Mouse (Mus musculus): ENCODE data around the gene Gal3st2c. TPM values are rescaled to one million over a fixed set of nuclear protein-coding genes. Genes with fewer than 3 reads are reported as not detected.
A peak's percentile ranks its signal among the peaks of the same experiment; 100 is the strongest.
"Not testable (repeated sequence)": the region's sequence is repeated elsewhere in the genome, so short reads cannot be mapped to it uniquely, and the experiment has no call there.

The Gal3st2c gene
- polyA plus RNA-seq, 1 experiment from 2014 or later, result 0.04 TPM

DNA sequence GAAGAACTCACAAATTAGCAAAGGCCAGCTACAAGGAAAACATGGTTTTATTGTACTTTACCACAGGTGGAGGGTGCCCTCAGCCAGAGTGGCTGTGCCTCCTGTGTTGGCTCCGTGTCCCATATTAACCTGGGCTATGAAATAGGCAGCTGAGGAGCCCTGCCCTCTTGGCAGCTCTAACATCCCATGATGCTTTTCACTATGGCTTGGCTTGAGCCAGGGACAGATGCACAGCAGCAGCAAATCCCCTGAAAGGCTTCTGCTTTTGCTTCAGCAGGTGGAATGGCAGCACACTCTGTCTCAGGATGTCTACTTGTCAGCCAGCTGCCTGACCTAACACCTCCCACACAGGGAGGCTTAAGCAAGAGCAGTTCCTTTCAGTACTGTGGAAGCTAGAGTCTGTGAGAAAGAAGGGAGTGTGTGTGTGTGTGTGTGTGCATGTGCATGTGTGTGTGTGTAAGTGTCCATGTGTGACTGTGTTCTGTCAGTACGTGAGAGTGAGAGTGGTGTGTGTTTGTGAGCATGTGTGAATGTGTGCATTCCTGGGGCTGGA, 15.7 kb downstream of the Gal3st2c start:
- not testable (repeated sequence) for H3K27me3 ChIP-seq (replicated peaks)

DNA sequence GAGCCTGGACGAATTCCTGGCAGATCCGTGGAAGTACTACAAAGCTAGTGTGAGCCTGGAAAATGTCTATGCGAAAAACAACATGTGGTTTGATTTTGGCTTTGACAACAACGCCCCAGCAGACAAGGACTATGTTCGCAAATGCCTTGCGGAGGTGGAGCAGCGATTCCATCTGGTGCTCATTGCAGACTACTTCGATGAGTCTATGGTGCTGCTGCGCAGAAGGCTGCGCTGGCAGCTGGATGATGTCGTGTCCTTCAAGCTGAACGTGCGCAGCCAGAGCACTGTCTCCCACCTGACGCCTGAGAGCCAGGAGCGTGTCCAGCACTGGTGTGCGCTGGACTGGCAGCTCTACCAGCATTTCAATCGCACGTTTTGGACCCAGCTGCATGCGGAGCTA, 18.5 kb downstream of the Gal3st2c start:
- WGBS, result 83% methylated on average over 16 of the region's 19 CpGs
- H3K36me3 ChIP-seq, result not testable (repeated sequence)

More for the DNA sequence above, 15.7 kb downstream of the Gal3st2c start:
- not testable (repeated sequence) for ATAC-seq; H3K9ac ChIP-seq; H3K4me3 ChIP-seq (replicated peaks); H3K27ac ChIP-seq; H3K9me3 ChIP-seq; H3K4me1 ChIP-seq (replicated peaks); H3K4me2 ChIP-seq (replicated peaks); H3K36me3 ChIP-seq
- WGBS, result 65% methylated on average over 2 of the region's 2 CpGs

DNA sequence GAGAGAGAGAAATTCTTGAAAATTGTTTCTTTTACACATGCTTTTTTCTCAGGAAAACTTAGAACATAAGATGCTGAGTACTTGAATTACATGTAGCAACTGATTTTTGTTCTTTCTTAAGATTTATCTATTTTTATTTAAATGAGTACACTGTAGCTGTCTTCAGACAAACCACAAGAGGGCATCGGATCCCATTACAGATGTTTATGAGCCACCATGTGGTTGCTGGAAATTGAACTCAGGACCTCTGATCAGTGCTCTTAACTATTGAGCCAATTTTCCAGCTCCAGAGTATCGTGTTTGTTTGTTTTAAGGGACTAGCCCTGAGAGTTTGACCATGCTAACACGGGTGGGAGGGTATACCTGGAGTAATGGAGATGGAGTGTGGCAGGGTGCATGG, 21.3 kb downstream of the Gal3st2c start:
- WGBS, result 68% methylated on average over 3 of the region's 3 CpGs
- Histone ChIP-seq H3K9me3 (no peaks in the 10 kb centered on the region), H3K27ac (no peak overlapping the region), H3K4me2 (replicated peaks) (no peak overlapping the region), H3K4me3 (replicated peaks) (no peak overlapping the region), H3K36me3 (no peaks in the 10 kb centered on the region), H3K9ac (no peak overlapping the region), H3K27me3 (replicated peaks) (no peaks in the 10 kb centered on the region), H3K4me1 (replicated peaks) (no peaks in the 10 kb centered on the region)
- ATAC-seq, result no peak

More for the DNA sequence above, 18.5 kb downstream of the Gal3st2c start:
- H3K27ac ChIP-seq; H3K27me3 ChIP-seq (replicated peaks); H3K4me3 ChIP-seq (replicated peaks); H3K9me3 ChIP-seq; H3K4me1 ChIP-seq (replicated peaks); H3K4me2 ChIP-seq (replicated peaks); H3K9ac ChIP-seq; ATAC-seq: not testable (repeated sequence)

DNA sequence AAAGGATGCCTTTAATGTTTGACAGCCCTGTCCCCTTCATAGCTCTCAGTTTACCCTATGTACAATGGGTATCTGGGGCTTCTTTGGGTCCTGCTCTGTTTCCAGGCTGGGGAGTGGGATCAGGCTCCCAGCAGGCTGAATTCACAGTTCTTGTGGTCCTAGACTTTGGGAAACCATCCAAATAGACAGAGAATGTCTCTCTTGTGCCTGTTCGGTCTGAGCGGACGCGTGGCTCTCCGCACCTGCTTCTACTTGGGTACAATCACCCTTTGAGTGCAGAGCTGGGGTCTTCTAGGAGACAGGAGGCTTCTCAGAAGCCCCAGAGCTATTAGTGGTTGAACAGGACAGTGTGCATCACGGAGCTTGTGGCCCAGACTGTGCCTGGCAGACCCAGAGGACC, 29.8 kb downstream of the Gal3st2c start, which contains the start of gene Neu4:
Neu4 (plus strand) TSS at position 301 of the 400 bp plus-strand sequence.
- Histone ChIP-seq H3K4me2 (replicated peaks) (no peak within 1 kb of the TSS), H3K9me3 (no peaks in the 10 kb centered on the region), H3K36me3 (no peaks in the 10 kb centered on the region), H3K9ac (no peak within 1 kb of the TSS), H3K4me1 (replicated peaks) (no peaks in the 10 kb centered on the region), H3K27me3 (replicated peaks) (no peaks in the 10 kb centered on the region), H3K27ac (no peak within 1 kb of the TSS), H3K4me3 (replicated peaks) (no peak within 1 kb of the TSS)
- no peak for ATAC-seq
- WGBS, result 82% methylated on average over 6 of the region's 6 CpGs

DNA sequence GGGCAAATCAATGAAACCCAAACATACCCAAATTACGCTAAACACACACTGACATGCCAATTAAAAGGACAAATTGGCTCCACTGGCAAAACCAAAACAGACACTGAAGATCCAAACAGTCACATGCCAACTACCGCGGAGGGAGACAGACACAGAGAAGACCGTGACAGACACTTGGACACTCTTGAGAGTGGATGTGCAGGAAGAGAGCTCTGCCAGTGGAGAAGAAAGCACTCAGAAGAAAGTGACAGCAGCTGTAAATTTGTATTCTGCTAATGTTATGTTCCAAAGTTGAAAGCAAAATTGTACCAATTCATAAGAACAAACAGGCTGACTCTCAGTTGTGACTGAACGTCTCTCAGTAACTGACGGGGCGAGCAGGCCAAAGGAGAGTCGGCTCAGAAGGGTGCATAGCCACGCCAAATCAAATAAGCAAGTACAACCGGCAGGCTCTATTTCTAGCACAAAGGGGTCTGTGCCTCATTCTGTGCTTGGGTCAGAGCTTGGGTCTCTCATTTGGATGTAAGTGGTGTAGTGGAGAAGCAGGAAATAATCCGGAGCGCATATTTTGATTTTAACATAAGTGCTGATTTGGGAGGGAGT, 37.3 kb downstream of the Gal3st2c start:
- WGBS, result 63% methylated on average over 12 of the region's 12 CpGs
- H3K36me3 ChIP-seq, result no peaks in the 10 kb centered on the region
- ATAC-seq, result no peak
- no peak overlapping the region for H3K4me3 ChIP-seq (replicated peaks)
- no peaks in the 10 kb centered on the region for H3K9me3 ChIP-seq
- H3K27ac ChIP-seq, result no peak overlapping the region
- H3K27me3 ChIP-seq (replicated peaks), result no peaks in the 10 kb centered on the region
- H3K4me1 ChIP-seq (replicated peaks), result no peaks in the 10 kb centered on the region
- H3K4me2 ChIP-seq (replicated peaks), result no peak overlapping the region
- no peak overlapping the region for H3K9ac ChIP-seq

DNA sequence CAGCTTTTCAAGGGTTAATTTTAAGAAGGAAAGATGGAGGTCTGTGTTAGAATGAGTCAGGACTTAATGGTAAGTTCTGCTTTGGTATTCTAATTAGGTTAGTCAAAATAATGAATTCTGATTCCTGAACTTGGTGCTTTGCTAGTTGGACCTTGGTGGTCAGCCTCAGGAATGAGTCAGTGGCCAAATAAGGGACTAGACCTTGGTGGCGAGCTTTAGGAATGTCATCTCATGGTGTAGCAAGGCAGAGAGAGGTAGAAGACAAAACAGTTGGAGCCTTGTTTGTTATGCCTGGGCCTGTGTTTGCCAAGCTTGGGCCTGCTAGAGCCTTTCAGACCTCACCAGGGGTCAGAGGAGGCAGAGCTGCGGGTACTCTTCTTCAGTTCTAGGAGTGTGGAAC, 38.4 kb downstream of the Gal3st2c start:
- Histone ChIP-seq H3K27me3 (replicated peaks) (no peaks in the 10 kb centered on the region), H3K4me3 (replicated peaks) (no peak overlapping the region), H3K4me2 (replicated peaks) (no peak overlapping the region), H3K27ac (no peak overlapping the region), H3K4me1 (replicated peaks) (no peaks in the 10 kb centered on the region), H3K9me3 (no peaks in the 10 kb centered on the region), H3K36me3 (no peaks in the 10 kb centered on the region), H3K9ac (no peak overlapping the region)
- WGBS, result 87% methylated on average over 2 of the region's 2 CpGs
- no peak for ATAC-seq

DNA sequence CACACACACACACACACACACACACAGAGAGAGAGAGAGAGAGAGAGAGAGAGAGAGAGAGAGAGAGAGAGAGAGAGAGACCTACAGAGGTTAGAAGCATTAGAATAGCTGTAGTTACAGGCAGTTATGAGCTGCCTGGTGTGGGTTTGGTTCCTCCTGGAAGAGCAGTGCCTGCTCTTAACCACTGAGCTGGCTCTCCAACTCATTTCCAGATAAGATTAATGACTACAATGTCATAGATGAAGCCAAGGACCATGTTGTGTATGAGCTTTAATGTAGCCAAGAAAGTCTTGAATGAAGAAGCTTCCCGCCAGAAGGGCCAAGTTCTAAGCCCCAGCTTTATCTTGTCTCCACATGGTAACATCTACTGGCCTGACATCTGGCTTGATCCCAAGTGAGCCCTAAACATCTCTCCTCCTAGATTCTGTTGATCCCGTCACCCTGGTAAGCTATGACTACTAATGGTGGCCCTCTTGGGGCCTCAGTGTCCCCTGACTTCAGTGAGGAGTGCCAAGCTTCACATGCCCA, 42.8 kb downstream of the Gal3st2c start:
- whole genome bisulfite sequencing, result 84% methylated on average over 2 of the region's 2 CpGs
- peaks cover 4% of the 10 kb centered on the region; the same call in 1 of the 2 replicates for H3K4me1 ChIP-seq (replicated peaks)
- no peak overlapping the region for H3K27ac ChIP-seq
- H3K4me3 ChIP-seq (replicated peaks), result no peak overlapping the region
- no peaks in the 10 kb centered on the region for H3K36me3 ChIP-seq
- no peak overlapping the region for H3K4me2 ChIP-seq (replicated peaks)
- H3K9me3 ChIP-seq, result no peaks in the 10 kb centered on the region
- ATAC-seq, result no peak
- H3K9ac ChIP-seq, result no peak overlapping the region
- H3K27me3 ChIP-seq (replicated peaks), result no peaks in the 10 kb centered on the region

DNA sequence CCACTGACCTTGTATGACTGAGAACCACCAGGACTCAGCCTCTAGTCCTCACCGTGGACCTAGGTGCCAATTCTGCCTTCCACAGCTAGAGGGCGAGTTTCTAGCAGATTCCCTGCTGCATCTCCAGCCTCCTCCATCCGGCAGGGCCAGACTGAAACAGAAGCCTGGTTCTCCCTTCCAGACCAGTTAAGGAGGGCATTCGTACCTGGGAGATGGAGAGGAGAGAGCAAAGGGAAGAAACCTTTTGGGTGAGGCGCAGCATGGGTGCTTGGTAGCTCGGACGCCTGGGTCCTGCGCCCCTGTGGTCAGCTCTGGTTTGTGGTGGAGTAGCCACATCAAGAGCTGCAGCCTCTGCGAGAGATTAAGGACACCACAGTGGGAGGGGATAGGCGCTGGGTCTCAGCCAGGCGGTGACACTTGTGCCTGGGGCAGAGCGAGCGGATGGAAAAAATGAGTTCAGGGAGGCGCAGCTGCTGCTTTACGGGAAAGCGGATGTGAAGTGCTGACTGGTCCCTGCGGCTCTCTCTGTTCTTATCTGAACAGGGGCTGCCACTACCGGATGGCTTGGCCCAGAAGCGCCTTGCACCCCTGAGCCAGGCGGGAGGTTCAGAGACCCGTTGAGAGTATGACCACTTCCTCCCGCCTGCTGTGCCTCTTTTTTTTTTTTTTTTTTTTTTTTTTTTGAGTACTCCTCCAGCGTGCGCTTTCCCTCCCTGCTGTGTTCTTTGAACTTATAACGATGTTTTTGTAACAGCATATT, 44.9 kb downstream of the Gal3st2c start:
- no peaks in the 10 kb centered on the region for H3K36me3 ChIP-seq
- H3K4me3 ChIP-seq (replicated peaks), result peak overlapping the region; percentile 43
- H3K27me3 ChIP-seq (replicated peaks), result no peaks in the 10 kb centered on the region
- WGBS, result 2% methylated on average over 25 of the region's 25 CpGs
- H3K9me3 ChIP-seq, result no peaks in the 10 kb centered on the region
- H3K27ac ChIP-seq, result peak overlapping the region; percentile 76
- peak; percentile 90 for ATAC-seq
- peak overlapping the region; percentile 40 for H3K9ac ChIP-seq
- H3K4me2 ChIP-seq (replicated peaks), result peak overlapping the region; percentile 93
- peaks cover 4% of the 10 kb centered on the region; the same call in 1 of the 2 replicates for H3K4me1 ChIP-seq (replicated peaks)

DNA sequence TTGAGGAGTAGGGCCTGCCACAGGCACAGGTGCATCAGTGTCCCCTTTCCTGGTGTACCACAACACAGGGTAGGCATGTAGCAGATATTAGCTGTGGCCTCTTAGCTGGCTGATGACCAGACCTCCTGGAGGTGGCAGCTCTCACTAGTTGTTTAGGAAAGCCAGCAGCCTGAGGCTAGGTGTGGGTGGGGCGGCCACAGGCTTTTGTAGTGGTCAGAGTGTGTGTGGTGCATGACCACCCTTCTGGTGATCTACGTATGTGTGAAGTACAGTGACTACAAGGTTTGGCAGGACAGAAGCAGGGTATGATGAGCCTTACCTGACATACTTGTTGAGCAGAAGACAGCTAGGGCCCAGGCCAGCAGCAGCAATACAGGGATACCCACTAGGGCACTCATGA, 50.1 kb downstream of the Gal3st2c start:
- WGBS, result 96% methylated on average over 2 of the region's 2 CpGs
- no peaks in the 10 kb centered on the region for H3K9me3 ChIP-seq
- H3K9ac ChIP-seq, result no peak overlapping the region
- no peak for ATAC-seq
- H3K4me1 ChIP-seq (replicated peaks), result no peaks in the 10 kb centered on the region
- H3K4me2 ChIP-seq (replicated peaks), result no peak overlapping the region
- H3K4me3 ChIP-seq (replicated peaks), result no peak overlapping the region
- H3K36me3 ChIP-seq, result no peaks in the 10 kb centered on the region
- no peak overlapping the region for H3K27ac ChIP-seq
- no peaks in the 10 kb centered on the region for H3K27me3 ChIP-seq (replicated peaks)

DNA sequence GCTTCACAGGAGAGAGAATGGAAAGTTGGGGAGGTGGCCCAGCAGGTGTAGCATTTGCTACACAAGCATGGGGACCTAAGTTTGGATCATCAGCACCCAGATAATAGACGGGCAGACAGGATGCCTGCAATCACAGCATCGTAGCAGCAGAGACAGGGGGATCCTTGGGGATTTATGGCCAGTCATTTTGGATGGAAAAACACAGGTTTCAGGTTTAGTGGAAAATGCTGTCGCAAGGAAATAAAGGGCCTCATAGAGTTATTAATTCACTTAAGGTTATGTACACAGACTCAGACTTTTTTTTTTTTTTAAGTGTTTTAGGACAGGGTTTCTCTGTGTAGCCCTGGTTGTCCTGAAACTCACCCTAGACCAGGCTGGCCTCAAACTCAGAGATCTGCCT, 55.2 kb downstream of the Gal3st2c start:
- no peak overlapping the region for H3K9ac ChIP-seq
- H3K4me1 ChIP-seq (replicated peaks), result no peaks in the 10 kb centered on the region
- 54% methylated on average over 3 of the region's 3 CpGs for WGBS
- ATAC-seq, result no peak
- no peaks in the 10 kb centered on the region for H3K9me3 ChIP-seq
- no peak overlapping the region for H3K4me2 ChIP-seq (replicated peaks)
- H3K36me3 ChIP-seq, result no peaks in the 10 kb centered on the region
- no peak overlapping the region for H3K4me3 ChIP-seq (replicated peaks)
- H3K27me3 ChIP-seq (replicated peaks), result no peaks in the 10 kb centered on the region
- no peak overlapping the region for H3K27ac ChIP-seq

DNA sequence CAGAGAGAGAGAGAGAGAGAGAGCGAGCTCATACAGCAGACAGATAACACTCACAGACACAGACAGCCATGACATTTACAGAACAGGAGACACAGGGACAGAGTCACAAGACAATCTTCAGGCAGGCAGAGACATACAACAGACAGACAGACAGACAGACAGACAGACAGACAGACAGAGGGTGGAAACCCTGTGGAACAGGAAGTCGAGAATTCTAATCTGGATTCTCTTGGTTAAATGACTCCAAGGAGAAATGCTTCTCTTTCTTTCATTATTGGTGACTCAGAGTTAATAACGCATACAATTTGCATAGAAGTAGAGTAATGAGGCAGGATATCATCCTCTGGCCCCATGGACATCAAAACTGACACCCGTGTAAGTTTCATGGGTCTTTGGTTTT, 56.2 kb downstream of the Gal3st2c start:
- ATAC-seq, result no peak
- no peaks in the 10 kb centered on the region for H3K4me1 ChIP-seq (replicated peaks)
- no peaks in the 10 kb centered on the region for H3K9me3 ChIP-seq
- H3K9ac ChIP-seq, result no peak overlapping the region
- no peak overlapping the region for H3K27ac ChIP-seq
- H3K4me3 ChIP-seq (replicated peaks), result no peak overlapping the region
- no peak overlapping the region for H3K4me2 ChIP-seq (replicated peaks)
- no peaks in the 10 kb centered on the region for H3K27me3 ChIP-seq (replicated peaks)
- WGBS, result 76% methylated on average over 4 of the region's 4 CpGs
- no peaks in the 10 kb centered on the region for H3K36me3 ChIP-seq

DNA sequence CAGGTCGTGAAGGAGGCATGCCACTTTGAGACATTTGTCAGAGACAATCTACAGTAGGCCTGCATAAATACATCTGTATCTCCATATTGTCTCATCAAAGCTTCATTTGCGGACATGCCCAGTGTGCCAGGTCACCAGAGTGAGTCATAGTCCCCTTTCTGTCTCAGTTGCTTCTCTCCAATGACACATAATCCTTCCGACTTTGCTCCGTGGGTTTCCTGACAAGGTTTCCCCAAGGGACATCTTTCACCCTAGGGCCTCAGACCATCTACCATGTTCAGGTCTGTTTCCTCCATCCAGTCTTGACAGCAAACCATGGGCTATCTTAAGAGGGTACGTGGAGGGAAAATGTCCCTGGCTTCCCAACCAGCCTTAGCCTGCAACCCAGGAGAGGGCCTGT, 60.8 kb downstream of the Gal3st2c start:
- H3K27me3 ChIP-seq (replicated peaks), result no peaks in the 10 kb centered on the region
- H3K9me3 ChIP-seq, result no peaks in the 10 kb centered on the region
- WGBS, result 86% methylated on average over 5 of the region's 5 CpGs
- H3K4me3 ChIP-seq (replicated peaks), result no peak overlapping the region
- ATAC-seq, result no peak
- H3K36me3 ChIP-seq, result no peaks in the 10 kb centered on the region
- no peak overlapping the region for H3K4me2 ChIP-seq (replicated peaks)
- H3K9ac ChIP-seq, result no peak overlapping the region
- H3K27ac ChIP-seq, result no peak overlapping the region
- H3K4me1 ChIP-seq (replicated peaks), result no peaks in the 10 kb centered on the region

Measured in intestine, embryonic 15.5 days (tissue).